Mouse (Mus musculus): ENCODE measurements around the gene Fetub.

Fetub gene

DNA sequence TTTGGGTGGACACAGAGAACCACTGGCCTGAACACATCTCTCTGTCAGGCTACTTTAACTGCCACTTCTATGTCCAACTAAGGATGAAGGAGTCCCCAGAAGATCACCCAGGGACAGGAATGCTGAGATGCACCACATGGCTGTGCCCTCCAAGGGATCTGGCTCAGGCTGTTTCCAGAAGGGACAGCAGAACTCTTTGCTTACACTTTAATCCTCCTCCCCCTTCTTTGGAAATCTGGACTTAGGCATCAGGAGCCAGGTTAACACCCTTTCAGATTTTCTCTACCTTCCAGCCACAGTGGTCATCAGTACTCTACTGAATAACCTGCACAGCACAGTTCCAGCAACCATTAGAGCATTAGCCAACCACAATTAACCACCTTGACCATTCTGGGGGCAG is 45.2 kb downstream of the Fetub start:
- no peak for DNase-seq (ENCODE audit: low read depth, low spot score)

DNA sequence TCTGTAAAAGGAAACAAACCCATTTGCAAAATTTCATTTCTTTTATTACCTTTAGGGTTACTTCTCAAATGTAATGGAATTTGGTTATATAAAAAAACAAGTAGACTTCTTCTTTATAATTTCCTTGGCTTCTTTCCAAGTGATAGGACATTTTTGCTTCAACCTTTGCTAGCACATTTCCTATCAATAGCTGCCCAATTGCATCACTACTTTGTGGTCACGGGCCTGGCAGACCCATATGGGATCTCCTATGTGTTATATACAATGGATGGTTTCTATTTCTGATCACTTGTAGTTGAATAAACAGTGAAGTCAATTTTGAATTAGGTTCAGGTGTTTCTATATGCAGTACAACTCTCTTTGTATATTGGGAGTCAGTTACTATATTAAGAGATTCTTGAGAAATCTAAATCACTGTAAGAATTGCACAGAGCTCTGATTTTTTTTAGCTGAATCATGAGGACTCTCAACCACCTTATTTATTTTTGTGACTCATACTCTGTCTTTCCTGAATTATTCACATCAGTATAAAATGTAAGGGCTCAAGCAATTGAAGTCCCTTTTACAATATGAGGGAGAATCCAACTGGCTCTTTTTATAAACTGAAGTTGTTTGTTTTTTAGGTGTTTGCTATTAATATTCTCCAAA is 49.4 kb downstream of the Fetub start:
- DNase-seq (ENCODE audit: low read depth, low spot score), result no peak

Data from ES-CJ7 (cell line).